Mouse (Mus musculus) bone marrow macrophage, adult 2 months (primary cell): ENCODE data around the gene Car6.

ENCODE experiments used
- CTCF ChIP-seq: IDR thresholded peaks from 2 replicates; pipeline ENCODE4 v1.5.1; 2012; ENCODE audit warnings: low read depth, mild to moderate bottlenecking, low read length, moderate library complexity
- POLR2A ChIP-seq: IDR thresholded peaks from 2 replicates; pipeline ENCODE4 v1.6.1; 2012; ENCODE audit warnings: mild to moderate bottlenecking, low read depth, low read length, borderline replicate concordance

DNA sequence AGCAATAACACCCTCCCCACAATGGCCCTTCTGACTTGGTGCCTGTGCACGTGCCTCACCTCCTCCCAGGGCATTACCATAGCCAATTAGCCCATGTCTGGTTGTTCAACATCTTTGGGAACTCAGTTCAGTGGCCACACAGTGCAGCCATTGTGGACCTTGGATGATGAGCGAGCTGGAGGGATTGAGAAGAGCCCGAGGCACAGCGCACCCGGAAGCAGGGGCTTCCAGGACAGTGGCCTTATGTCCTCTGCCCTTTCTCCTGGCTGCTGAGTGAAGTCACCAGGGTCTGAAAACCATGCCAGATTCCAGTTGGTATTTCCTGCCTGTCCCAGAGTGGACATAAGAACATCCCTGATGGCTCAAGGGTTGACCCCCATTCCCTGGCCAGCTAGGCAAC is at the start of gene Car6:
- TF ChIP-seq CTCF (no peak), POLR2A (no peak)
